Mouse (Mus musculus): ENCODE measurements around the gene Osbpl10. TPM values are rescaled to one million over a fixed set of nuclear protein-coding genes. Genes with fewer than 3 reads are reported as not detected.

The Osbpl10 gene
- polyA plus RNA-seq, 1 experiment from 2014 or later, result 1.4 TPM

GRCm38 (mm10) chr9:115214572-115215571 lies 236.5 kb downstream of the Osbpl10 start:
- Histone ChIP-seq H3K4me1 (ENCODE audit: control insufficient read depth, insufficient read depth, low read length) (peaks cover 8% of the 10 kb centered on the region), H3K4me3 (replicated peaks; ENCODE audit: low read length) (no peak overlapping the region), H3K9me3 (replicated peaks; ENCODE audit: control insufficient read depth, low read length) (no peaks in the 10 kb centered on the region), H3K9ac (ENCODE audit: low read length) (no peak overlapping the region), H3K36me3 (ENCODE audit: control insufficient read depth, insufficient read depth, low read length) (no peaks in the 10 kb centered on the region), H3K27ac (ENCODE audit: low read length) (no peak overlapping the region), H3K27me3 (ENCODE audit: control insufficient read depth, insufficient read depth, low read length) (no peaks in the 10 kb centered on the region), H3K4me2 (ENCODE audit: low read depth, low read length) (no peak overlapping the region)
- 23% methylated on average over 7 of the region's 7 CpGs for WGBS
- ATAC-seq (ENCODE audit: insufficient read depth, low FRiP score), result no peak

DNA sequence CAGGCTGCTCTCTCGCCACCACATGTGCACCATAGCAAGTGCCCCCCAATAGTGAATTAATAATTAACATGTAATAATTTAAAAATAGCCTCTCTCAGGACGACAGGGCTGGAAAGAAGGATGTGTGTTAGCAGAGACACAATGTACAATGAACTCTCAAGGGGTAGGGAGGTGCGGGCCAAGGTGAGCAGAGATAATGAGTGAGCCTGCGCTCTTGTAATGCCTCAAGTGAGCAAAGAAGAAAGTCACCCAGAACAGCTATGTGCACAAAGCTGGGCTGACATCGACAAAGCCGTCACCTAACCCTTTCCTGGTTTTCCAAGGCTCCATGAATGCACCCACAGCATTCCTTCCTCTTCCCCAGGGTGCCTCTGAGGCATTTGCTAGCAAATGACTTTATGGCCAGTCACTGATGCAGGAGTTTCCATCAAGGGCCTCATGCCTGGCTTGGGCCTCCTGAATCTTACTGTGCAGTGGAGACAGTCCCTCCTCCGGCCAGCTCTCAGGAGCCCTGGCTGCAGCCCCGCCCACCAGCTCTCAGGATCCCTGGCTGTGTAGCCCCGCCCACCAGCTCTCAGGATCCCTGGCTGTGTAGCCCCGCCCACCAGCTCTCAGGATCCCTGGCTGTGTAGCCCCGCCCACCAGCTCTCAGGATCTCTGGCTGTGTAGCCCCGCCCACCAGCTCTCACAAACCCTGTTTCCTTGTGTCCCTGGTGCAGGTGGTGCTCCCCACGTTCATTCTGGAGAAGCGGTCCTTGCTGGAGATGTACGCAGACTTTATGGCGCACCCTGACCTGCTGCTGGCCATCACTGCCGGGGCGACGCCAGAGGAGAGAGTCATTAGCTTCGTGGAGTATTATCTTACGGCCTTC lies 237.7 kb downstream of the Osbpl10 start:
- 0 out of 2 replicates have a peak overlapping the region, but pooled peaks have one; percentile 13 for H3K4me2 ChIP-seq (ENCODE audit: low read depth, low read length)
- 0 out of 2 replicates have a peak overlapping the region, but pooled peaks have one; percentile 46 for H3K27ac ChIP-seq (ENCODE audit: low read length)
- no peak overlapping the region for H3K4me3 ChIP-seq (replicated peaks; ENCODE audit: low read length)
- H3K36me3 ChIP-seq (ENCODE audit: control insufficient read depth, insufficient read depth, low read length), result no peaks in the 10 kb centered on the region
- peaks cover 8% of the 10 kb centered on the region for H3K4me1 ChIP-seq (ENCODE audit: control insufficient read depth, insufficient read depth, low read length)
- no peak overlapping the region for H3K9ac ChIP-seq (ENCODE audit: low read length)
- 27% methylated on average over 21 of the region's 21 CpGs for WGBS
- H3K9me3 ChIP-seq (replicated peaks; ENCODE audit: control insufficient read depth, low read length), result no peaks in the 10 kb centered on the region
- H3K27me3 ChIP-seq (ENCODE audit: control insufficient read depth, insufficient read depth, low read length), result no peaks in the 10 kb centered on the region
- ATAC-seq (ENCODE audit: insufficient read depth, low FRiP score), result peak; percentile 85

DNA sequence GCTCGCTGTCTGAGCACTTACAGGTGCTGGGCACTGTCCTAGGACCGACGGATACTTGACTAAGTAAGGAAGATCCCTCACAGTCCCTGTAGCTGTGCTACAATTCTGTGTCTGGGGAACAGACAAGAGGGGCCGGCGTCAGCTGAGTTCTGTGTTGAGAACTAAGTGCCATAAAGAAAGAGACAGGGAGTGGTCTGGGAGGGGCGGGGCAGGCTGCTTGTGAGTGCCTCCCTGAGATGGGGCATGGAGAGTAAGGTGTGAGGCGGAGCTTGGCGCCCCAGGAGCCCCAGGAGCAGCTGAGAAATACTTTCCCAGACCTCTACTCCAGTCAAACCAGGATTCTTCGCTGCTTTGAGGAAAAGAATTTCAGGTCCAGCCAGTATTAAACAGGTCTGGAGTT lies 239.6 kb downstream of the Osbpl10 start:
- no peaks in the 10 kb centered on the region for H3K36me3 ChIP-seq (ENCODE audit: control insufficient read depth, insufficient read depth, low read length)
- H3K4me2 ChIP-seq (ENCODE audit: low read depth, low read length), result no peak overlapping the region
- no peaks in the 10 kb centered on the region for H3K27me3 ChIP-seq (ENCODE audit: control insufficient read depth, insufficient read depth, low read length)
- no peak overlapping the region for H3K27ac ChIP-seq (ENCODE audit: low read length)
- ATAC-seq (ENCODE audit: insufficient read depth, low FRiP score), result no peak
- no peak overlapping the region for H3K9ac ChIP-seq (ENCODE audit: low read length)
- peaks cover 8% of the 10 kb centered on the region for H3K4me1 ChIP-seq (ENCODE audit: control insufficient read depth, insufficient read depth, low read length)
- 31% methylated on average over 9 of the region's 9 CpGs for WGBS
- no peak overlapping the region for H3K4me3 ChIP-seq (replicated peaks; ENCODE audit: low read length)
- H3K9me3 ChIP-seq (replicated peaks; ENCODE audit: control insufficient read depth, low read length), result no peaks in the 10 kb centered on the region

GRCm38 (mm10) chr9:115220466-115220865 lies 242.1 kb downstream of the Osbpl10 start:
- Histone ChIP-seq H3K4me3 (replicated peaks; ENCODE audit: low read length) (no peak overlapping the region), H3K9ac (ENCODE audit: low read length) (no peak overlapping the region), H3K36me3 (ENCODE audit: control insufficient read depth, insufficient read depth, low read length) (no peaks in the 10 kb centered on the region), H3K4me1 (ENCODE audit: control insufficient read depth, insufficient read depth, low read length) (peaks cover 7% of the 10 kb centered on the region), H3K27me3 (ENCODE audit: control insufficient read depth, insufficient read depth, low read length) (no peaks in the 10 kb centered on the region), H3K9me3 (replicated peaks; ENCODE audit: control insufficient read depth, low read length) (no peaks in the 10 kb centered on the region), H3K4me2 (ENCODE audit: low read depth, low read length) (no peak overlapping the region), H3K27ac (ENCODE audit: low read length) (no peak overlapping the region)
- no peak for ATAC-seq (ENCODE audit: insufficient read depth, low FRiP score)
- WGBS, result 77% methylated on average over 7 of the region's 7 CpGs

GRCm38 (mm10) chr9:115221265-115221664 lies 242.9 kb downstream of the Osbpl10 start:
- Histone ChIP-seq H3K4me2 (ENCODE audit: low read depth, low read length) (no peak overlapping the region), H3K27ac (ENCODE audit: low read length) (no peak overlapping the region), H3K9ac (ENCODE audit: low read length) (no peak overlapping the region), H3K9me3 (replicated peaks; ENCODE audit: control insufficient read depth, low read length) (no peaks in the 10 kb centered on the region), H3K4me3 (replicated peaks; ENCODE audit: low read length) (no peak overlapping the region), H3K27me3 (ENCODE audit: control insufficient read depth, insufficient read depth, low read length) (no peaks in the 10 kb centered on the region), H3K36me3 (ENCODE audit: control insufficient read depth, insufficient read depth, low read length) (no peaks in the 10 kb centered on the region), H3K4me1 (ENCODE audit: control insufficient read depth, insufficient read depth, low read length) (no peaks in the 10 kb centered on the region)
- no peak for ATAC-seq (ENCODE audit: insufficient read depth, low FRiP score)
- 84% methylated on average over 7 of the region's 7 CpGs for WGBS

DNA sequence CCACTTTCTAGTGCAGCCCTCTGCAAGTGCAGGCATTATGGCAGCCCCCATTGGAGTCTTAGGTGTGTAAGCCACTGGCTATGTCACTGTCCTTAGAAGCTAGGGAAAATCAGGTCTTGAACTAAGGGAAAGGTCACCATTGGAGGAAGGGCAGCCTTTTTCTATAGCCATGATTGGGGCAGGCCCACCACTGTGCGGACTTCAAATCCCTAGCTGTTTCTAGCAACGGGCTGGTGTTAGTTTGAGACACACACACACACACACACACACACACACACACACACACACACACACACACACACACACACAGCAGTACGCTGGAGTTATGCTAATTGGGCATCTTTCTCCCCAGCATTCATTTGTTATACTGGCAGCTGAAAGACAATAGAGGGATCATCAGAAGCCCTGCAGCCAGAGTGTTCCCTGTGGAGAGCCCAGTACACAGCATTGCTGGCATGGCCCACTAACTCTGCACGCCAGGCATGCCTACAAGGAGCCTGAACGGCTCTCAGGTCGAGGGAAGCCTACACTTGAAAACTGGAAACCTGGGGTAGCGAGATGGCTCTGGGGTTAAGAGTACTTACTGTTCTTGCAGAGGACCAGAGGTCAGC lies 246.5 kb downstream of the Osbpl10 start:
- H3K4me1 ChIP-seq (ENCODE audit: control insufficient read depth, insufficient read depth, low read length), result no peaks in the 10 kb centered on the region
- 81% methylated on average over 7 of the region's 7 CpGs for WGBS
- H3K4me3 ChIP-seq (replicated peaks; ENCODE audit: low read length), result no peak overlapping the region
- no peaks in the 10 kb centered on the region for H3K36me3 ChIP-seq (ENCODE audit: control insufficient read depth, insufficient read depth, low read length)
- no peaks in the 10 kb centered on the region for H3K9me3 ChIP-seq (replicated peaks; ENCODE audit: control insufficient read depth, low read length)
- no peaks in the 10 kb centered on the region for H3K27me3 ChIP-seq (ENCODE audit: control insufficient read depth, insufficient read depth, low read length)
- no peak overlapping the region for H3K9ac ChIP-seq (ENCODE audit: low read length)
- no peak overlapping the region for H3K27ac ChIP-seq (ENCODE audit: low read length)
- H3K4me2 ChIP-seq (ENCODE audit: low read depth, low read length), result no peak overlapping the region
- ATAC-seq (ENCODE audit: insufficient read depth, low FRiP score), result no peak

- H3K9ac ChIP-seq (ENCODE audit: low read length), result no peak overlapping the region
- H3K4me1 ChIP-seq (ENCODE audit: control insufficient read depth, insufficient read depth, low read length), result no peaks in the 10 kb centered on the region
- no peak overlapping the region for H3K27ac ChIP-seq (ENCODE audit: low read length)
- H3K4me2 ChIP-seq (ENCODE audit: low read depth, low read length), result no peak overlapping the region
- no peak for ATAC-seq (ENCODE audit: insufficient read depth, low FRiP score)
- H3K36me3 ChIP-seq (ENCODE audit: control insufficient read depth, insufficient read depth, low read length), result no peaks in the 10 kb centered on the region
- 71% methylated on average over 4 of the region's 4 CpGs for WGBS
- no peaks in the 10 kb centered on the region for H3K9me3 ChIP-seq (replicated peaks; ENCODE audit: control insufficient read depth, low read length)
- no peaks in the 10 kb centered on the region for H3K27me3 ChIP-seq (ENCODE audit: control insufficient read depth, insufficient read depth, low read length)
- no peak overlapping the region for H3K4me3 ChIP-seq (replicated peaks; ENCODE audit: low read length)
Observed at GRCm38 (mm10) chr9:115229145-115229544, 250.8 kb downstream of the Osbpl10 start.

- ATAC-seq (ENCODE audit: insufficient read depth, low FRiP score), result no peak
- no peaks in the 10 kb centered on the region for H3K36me3 ChIP-seq (ENCODE audit: control insufficient read depth, insufficient read depth, low read length)
- 85% methylated on average over 10 of the region's 10 CpGs for WGBS
- no peaks in the 10 kb centered on the region for H3K4me1 ChIP-seq (ENCODE audit: control insufficient read depth, insufficient read depth, low read length)
- no peaks in the 10 kb centered on the region for H3K9me3 ChIP-seq (replicated peaks; ENCODE audit: control insufficient read depth, low read length)
- H3K27me3 ChIP-seq (ENCODE audit: control insufficient read depth, insufficient read depth, low read length), result no peaks in the 10 kb centered on the region
- H3K4me2 ChIP-seq (ENCODE audit: low read depth, low read length), result no peak overlapping the region
- no peak overlapping the region for H3K4me3 ChIP-seq (replicated peaks; ENCODE audit: low read length)
- H3K9ac ChIP-seq (ENCODE audit: low read length), result no peak overlapping the region
- H3K27ac ChIP-seq (ENCODE audit: low read length), result no peak overlapping the region
Observed at GRCm38 (mm10) chr9:115229676-115230075, 251.3 kb downstream of the Osbpl10 start.

All from stomach, embryonic 16.5 days (tissue).